In genomic region chr11:52986986-52987385, GRCm38 (mm10) we compare ENCODE assay signal across 18 mouse cellular contexts.
"Had no signal": no experiment of that assay in that cellular context is flagged by ENCODE, and none has a peak within 500 bp of the region (broad histone marks: within the 10 kb centered on the region; RNA-seq: fewer than 3 reads in every experiment).

No protein-coding gene starts in this region.

- H3K36me3 ChIP-seq: kidney, embryonic 15.5 days; limb, embryonic 10.5 days; limb, embryonic 13.5 days; liver, embryonic 12.5 days; liver, embryonic 15.5 days; neural tube, embryonic 13.5 days had no signal

- H3K27ac ChIP-seq: hindbrain, postnatal 0 days; kidney, embryonic 15.5 days; limb, embryonic 10.5 days; limb, embryonic 13.5 days; liver, embryonic 12.5 days; liver, embryonic 15.5 days; neural tube, embryonic 13.5 days had no signal

- H3K9ac ChIP-seq: kidney, embryonic 15.5 days; limb, embryonic 13.5 days; liver, embryonic 12.5 days; liver, embryonic 15.5 days; neural tube, embryonic 13.5 days had no signal

- H3K4me3 ChIP-seq: kidney, embryonic 15.5 days; limb, embryonic 10.5 days; limb, embryonic 13.5 days; liver, embryonic 12.5 days; liver, embryonic 15.5 days; neural tube, embryonic 13.5 days had no signal

- ATAC-seq: hindbrain, postnatal 0 days; inflammation-experienced regulatory T-cells, adult 6 months; liver, embryonic 12.5 days had no signal

- H3K4me2 ChIP-seq: kidney, embryonic 15.5 days; limb, embryonic 13.5 days; liver, embryonic 12.5 days; liver, embryonic 15.5 days; midbrain, embryonic 11.5 days; neural tube, embryonic 13.5 days had no signal

- H3K4me1 ChIP-seq: kidney, embryonic 15.5 days; limb, embryonic 10.5 days; limb, embryonic 13.5 days; liver, embryonic 12.5 days; liver, embryonic 15.5 days; neural tube, embryonic 13.5 days had no signal

- DNase-seq: kidney, adult 11 months; kidney, adult 8-10 months; kidney, postnatal 10 days; kidney, postnatal 4 days; liver; lung, adult 2 months; lung, postnatal 14 days; lung, postnatal 4 days; midbrain, embryonic 14.5 days had no signal

- H3K27me3 ChIP-seq: kidney, embryonic 15.5 days; limb, embryonic 13.5 days; liver, embryonic 12.5 days; liver, embryonic 15.5 days; neural tube, embryonic 13.5 days had no signal

- H3K9me3 ChIP-seq: limb, embryonic 10.5 days; liver, embryonic 15.5 days; neural tube, embryonic 13.5 days had no signal
